Mouse (Mus musculus): ENCODE data around the gene Gja4.

DNA sequence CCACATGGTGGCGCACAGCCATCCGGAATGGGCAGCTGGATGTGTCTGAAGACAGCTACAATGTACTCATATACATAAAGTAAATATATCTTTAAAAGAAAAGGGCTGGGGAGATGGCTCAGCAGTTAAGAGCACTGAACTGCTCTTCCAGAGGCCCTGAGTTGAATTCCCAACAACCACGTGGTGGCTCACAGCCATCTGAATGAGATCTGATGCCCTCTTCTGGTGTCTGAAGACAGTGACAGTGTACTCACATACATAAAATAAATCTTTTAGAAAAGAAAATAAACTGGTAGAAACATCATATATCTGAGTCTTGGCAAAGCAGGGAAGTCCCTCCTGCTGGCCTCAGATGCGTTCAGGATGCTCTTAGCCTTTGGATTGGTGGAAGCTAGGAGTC is 3.3 kb upstream of the Gja4 start:
- no peak for TF ChIP-seq CHD2 (IDR thresholded peaks at IDR 0.05; ENCODE audit: low read depth, low read length)
- TF ChIP-seq ZNF384 (IDR thresholded peaks at IDR 0.05; ENCODE audit: low read depth, low read length) = no peak
- TF ChIP-seq ZC3H11A (IDR thresholded peaks at IDR 0.05; ENCODE audit: borderline replicate concordance, low read depth, low read length) = no peak
- TF ChIP-seq HCFC1 (IDR thresholded peaks at IDR 0.05; ENCODE audit: borderline replicate concordance, insufficient read depth, low read length) = no peak
- TF ChIP-seq MAFK (IDR thresholded peaks at IDR 0.05; ENCODE audit: insufficient read depth, low read depth, low read length) = no peak

All from ES-E14 (cell line).